Mouse (Mus musculus) embryonic facial prominence, embryonic 10.5 days (tissue): ENCODE results near the gene March1. TPM values are rescaled to one million over a fixed set of nuclear protein-coding genes. Genes with fewer than 3 reads are reported as not detected.

Source experiments
- DNase-seq: peaks from one replicate; pipeline ENCODE4 v3.0.0-alpha.2; 2017; ENCODE audit warnings: low spot score
- H3K27ac ChIP-seq: fragments of 300-500 bp; sonication (generic); replicated peaks from 2 replicates; pipeline ENCODE4 v1.5.1; 2016; ENCODE audit warnings: mild to moderate bottlenecking
- H3K27me3 ChIP-seq: fragments of 300-500 bp; sonication (generic); replicated peaks from 2 replicates; pipeline ENCODE4 v1.6.1; 2016; ENCODE audit warnings: low read depth, mild to moderate bottlenecking; ENCODE audit not compliant: poor library complexity, severe bottlenecking
- H3K36me3 ChIP-seq: fragments of 300-500 bp; sonication (generic); replicated peaks from 2 replicates; pipeline ENCODE4 v1.6.1; 2016; ENCODE audit warnings: mild to moderate bottlenecking, moderate library complexity
- H3K4me1 ChIP-seq: fragments of 300-500 bp; sonication (generic); 2 replicates; pipeline ENCODE4 v1.6.1; 2016
- H3K4me3 ChIP-seq: fragments of 300-500 bp; sonication (generic); 2 replicates; pipeline ENCODE4 v1.5.1; 2016; ENCODE audit warnings: mild to moderate bottlenecking, moderate library complexity
- H3K9me3 ChIP-seq: fragments of 300-500 bp; sonication (generic); 2 replicates; pipeline ENCODE4 v1.6.1; 2016; ENCODE audit warnings: mild to moderate bottlenecking
- WGBS: fragments of 180-500 bp; shearing (Covaris S2); methylation state at CpG from one replicate; pipeline ENCODE4 v1.1.7; 2016; 5-methylcytosine and 5-hydroxymethylcytosine counted together
- polyA plus RNA-seq: library from polyadenylated mRNA; unstranded; fragments of >200 nt; fragmentation: Nextera tagmentation; extraction: Ambion mirVana; gene quantifications from 2 replicates; pipeline ENCODE4 v1.2.1, GENCODE M21; 2016

The March1 gene
- polyA plus RNA-seq, 1 experiment from 2014 or later = 0.51 TPM

DNA sequence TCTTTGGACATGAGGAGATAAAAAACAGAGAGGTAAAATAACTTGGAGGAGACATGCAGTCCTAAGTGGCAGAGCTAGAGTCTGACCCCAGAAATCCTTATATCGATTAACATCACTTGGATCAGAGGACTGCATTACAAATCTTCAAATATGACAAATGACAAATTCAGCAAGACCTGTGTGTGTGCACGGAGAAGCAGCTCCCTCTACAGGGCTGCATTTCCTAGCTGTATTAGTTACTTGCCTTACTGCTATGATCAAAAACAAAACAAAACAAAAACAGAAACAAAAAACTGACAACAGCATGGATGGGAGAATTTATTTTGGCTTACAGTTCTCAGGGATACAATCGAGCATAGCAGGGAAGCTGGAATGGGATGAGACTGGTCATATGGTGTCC, 827.7 kb downstream of the March1 start:
- Histone ChIP-seq H3K27me3 (no peaks in the 10 kb centered on the region), H3K36me3 (no peaks in the 10 kb centered on the region), H3K4me1 (no peaks in the 10 kb centered on the region), H3K4me3 (no peak overlapping the region), H3K27ac (no peak overlapping the region), H3K9me3 (no peaks in the 10 kb centered on the region)
- 78% methylated on average over 3 of the region's 3 CpGs for WGBS
- DNase-seq = no peak

DNA sequence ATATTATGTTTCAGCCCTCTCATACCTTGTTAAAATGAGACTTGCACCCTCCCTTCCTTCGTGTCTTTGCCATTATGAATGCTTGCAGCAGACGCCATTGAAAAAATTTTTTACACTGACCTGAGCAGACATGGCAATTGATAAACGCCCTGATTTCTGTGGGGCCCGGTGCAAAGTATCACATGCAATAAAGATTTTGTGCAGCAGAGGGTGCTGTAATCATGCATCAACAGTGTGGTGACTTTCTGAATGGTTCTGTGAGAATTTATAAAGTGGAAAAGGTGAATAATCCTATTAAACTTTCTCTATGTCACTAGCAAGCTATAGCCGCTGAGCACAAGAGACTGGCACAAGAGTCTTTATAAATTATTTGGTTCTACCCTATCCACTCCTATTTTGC, 833.0 kb downstream of the March1 start:
- H3K4me3 ChIP-seq = no peak overlapping the region
- WGBS = 30% methylated on average over 5 of the region's 5 CpGs
- H3K9me3 ChIP-seq = no peaks in the 10 kb centered on the region
- H3K4me1 ChIP-seq = no peaks in the 10 kb centered on the region
- no peaks in the 10 kb centered on the region for H3K27me3 ChIP-seq
- no peak overlapping the region for H3K27ac ChIP-seq
- DNase-seq = peak; percentile 21
- no peaks in the 10 kb centered on the region for H3K36me3 ChIP-seq

DNA sequence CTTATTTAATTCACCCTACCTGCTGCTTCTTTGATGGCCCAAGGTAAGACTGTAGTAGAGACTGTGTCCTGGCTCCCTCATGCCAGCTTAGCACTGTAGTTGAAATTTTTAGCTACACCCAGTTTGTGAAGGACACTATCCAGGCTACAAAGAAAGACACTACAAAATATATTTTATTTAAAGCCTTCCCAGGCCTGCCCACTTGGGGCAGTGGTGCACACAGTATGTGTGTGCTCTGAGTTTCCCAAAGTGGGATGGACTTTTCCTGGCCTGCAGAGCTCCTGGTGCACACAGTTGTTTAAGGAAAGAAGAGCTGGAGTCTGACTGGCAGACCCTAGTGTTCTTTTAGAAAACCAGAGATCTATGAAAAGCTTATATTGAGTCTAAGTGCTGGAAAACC, 839.4 kb downstream of the March1 start:
- Histone ChIP-seq H3K9me3 (no peaks in the 10 kb centered on the region), H3K27me3 (no peaks in the 10 kb centered on the region), H3K4me1 (no peaks in the 10 kb centered on the region), H3K27ac (no peak overlapping the region), H3K36me3 (no peaks in the 10 kb centered on the region), H3K4me3 (no peak overlapping the region)
- no peak for DNase-seq

DNA sequence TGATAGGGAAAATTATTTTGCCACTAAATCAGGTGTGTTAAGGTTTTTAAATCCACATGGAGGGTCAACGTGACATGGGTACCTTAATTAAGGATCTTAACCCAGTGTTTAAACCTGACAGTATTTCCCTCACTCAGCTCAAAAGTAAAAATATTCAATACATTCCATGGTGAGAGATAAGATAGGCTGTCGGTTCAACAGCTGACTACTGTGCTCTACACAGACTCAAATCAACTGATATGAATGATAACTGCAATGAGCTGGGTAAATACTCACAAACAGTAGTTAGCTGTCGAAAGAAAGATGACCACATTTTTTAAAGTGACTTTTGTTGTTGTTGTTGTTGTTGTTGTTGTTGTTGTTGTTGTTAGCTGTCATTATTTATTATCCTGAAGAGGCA, 852.1 kb downstream of the March1 start:
- H3K4me1 ChIP-seq = no peaks in the 10 kb centered on the region
- H3K27ac ChIP-seq = no peak overlapping the region
- no peak for DNase-seq
- no peaks in the 10 kb centered on the region for H3K27me3 ChIP-seq
- no peaks in the 10 kb centered on the region for H3K9me3 ChIP-seq
- H3K4me3 ChIP-seq = no peak overlapping the region
- H3K36me3 ChIP-seq = no peaks in the 10 kb centered on the region
- WGBS = 90% methylated on average over 3 of the region's 3 CpGs

DNA sequence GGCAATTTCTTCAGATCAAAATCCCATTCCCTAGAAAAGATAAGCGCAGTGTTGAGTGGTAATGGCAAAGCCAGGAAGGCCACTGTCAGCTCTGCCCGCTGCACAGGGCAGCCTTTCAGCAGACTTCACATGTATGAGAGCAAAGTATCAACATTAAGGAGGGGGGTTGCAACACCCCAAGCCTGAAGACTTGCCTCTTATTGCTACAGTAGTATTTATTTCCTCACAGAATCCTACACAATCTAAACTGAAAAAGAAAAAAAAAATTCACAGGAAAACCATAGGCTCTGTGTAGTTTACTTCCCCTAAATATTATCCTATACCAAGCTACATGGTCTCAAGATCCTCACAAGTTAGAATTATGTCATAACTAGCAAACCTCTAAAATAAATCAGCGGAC, 859.2 kb downstream of the March1 start:
- Histone ChIP-seq H3K27ac (no peak overlapping the region), H3K36me3 (peaks cover 65% of the 10 kb centered on the region), H3K9me3 (no peaks in the 10 kb centered on the region), H3K4me3 (no peak overlapping the region), H3K4me1 (no peaks in the 10 kb centered on the region), H3K27me3 (no peaks in the 10 kb centered on the region)
- WGBS = 97% methylated on average over 3 of the region's 3 CpGs
- no peak for DNase-seq

DNA sequence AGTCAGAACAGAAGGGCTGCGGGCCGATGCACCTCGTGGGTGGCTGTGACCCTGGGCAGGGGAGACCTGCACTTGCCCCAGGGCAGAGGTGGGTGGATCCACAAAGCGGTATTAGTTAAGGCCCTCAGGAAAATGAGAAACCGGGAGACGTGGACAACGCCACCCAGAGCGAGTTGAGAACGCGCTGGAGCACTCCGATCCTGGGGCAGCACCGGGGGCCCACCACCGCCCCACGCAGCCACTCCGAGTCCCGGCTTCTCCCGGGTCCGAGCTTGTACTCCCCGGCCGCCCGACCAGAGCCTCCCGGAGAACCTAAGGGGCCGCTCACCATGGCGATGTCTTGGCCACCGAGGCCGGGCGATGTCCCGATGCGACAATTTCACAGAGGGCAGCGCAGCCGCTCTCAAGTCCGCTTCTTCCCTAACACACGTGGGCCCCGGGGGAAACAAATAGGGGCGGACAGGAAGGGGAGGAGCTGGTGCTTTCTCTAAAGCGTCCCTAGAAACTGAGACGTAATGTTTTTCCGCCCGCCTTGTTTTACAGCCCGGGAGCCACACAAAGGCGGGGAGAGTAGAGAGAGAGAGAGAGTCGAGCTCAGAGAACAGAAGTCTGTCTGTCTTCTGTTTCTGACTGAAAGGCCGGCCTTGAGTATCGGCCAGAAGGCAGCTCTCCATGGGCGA, 868.5 kb downstream of the March1 start, which contains the start of gene Tma16:
Gene Tma16, minus strand, starts transcription at position 447 of the 680 bp plus-strand sequence.
- Histone ChIP-seq H3K4me3 (peak within 1 kb of the TSS; percentile 92), H3K27ac (peak within 1 kb of the TSS; percentile 88), H3K27me3 (no peaks in the 10 kb centered on the region), H3K9me3 (no peaks in the 10 kb centered on the region), H3K36me3 (peaks cover 28% of the 10 kb centered on the region), H3K4me1 (peaks cover 6% of the 10 kb centered on the region)
- WGBS = under 1% methylated on average over 45 of the region's 45 CpGs
- DNase-seq = peak; percentile 89

DNA sequence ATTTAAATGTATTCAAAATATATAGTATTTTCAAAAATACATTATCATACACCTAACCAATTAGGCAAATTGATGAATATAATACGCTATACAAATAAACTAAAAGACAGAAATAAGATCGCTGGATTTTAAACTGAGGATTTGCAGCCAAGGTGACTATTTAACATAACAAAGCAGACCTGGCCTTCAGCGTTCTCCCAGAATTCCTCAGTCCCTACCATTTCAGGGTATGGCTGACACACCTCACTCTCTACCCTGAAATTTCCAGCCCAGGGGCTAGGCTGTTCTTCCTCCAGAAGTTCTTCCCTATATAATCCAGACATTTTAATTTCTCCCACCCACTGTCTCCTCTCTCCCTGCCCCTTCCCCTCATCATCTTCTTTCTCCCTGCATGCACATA, 870.9 kb downstream of the March1 start:
- Histone ChIP-seq H3K9me3 (no peaks in the 10 kb centered on the region), H3K27ac (no peak overlapping the region), H3K27me3 (no peaks in the 10 kb centered on the region), H3K4me3 (no peak overlapping the region), H3K36me3 (peaks cover 5% of the 10 kb centered on the region), H3K4me1 (peaks cover 6% of the 10 kb centered on the region)
- no peak for DNase-seq
- 52% methylated on average over 3 of the region's 3 CpGs for WGBS

DNA sequence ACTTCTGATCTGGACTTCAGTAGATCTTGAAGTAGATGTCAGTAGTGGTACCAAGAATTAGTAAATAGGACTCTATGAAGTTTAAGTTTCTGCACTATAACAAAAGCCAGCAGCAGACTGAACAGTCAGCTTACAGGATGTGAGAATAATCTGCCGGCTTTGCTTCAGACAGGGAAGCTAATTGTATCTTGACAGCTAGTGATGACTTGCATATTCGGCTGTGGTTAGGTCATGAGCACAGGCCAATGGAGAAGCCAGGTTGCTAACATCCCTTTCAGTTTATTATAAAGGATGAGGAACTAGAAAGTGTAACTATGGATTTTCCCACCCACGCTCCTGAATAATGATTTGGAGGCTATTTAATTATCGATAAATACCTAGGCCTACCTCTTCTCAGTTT, 872.9 kb downstream of the March1 start:
- no peak for DNase-seq
- Histone ChIP-seq H3K4me1 (no peaks in the 10 kb centered on the region), H3K27me3 (no peaks in the 10 kb centered on the region), H3K27ac (no peak overlapping the region), H3K36me3 (no peaks in the 10 kb centered on the region), H3K4me3 (no peak overlapping the region), H3K9me3 (no peaks in the 10 kb centered on the region)
- WGBS = 85% methylated on average over 4 of the region's 4 CpGs

DNA sequence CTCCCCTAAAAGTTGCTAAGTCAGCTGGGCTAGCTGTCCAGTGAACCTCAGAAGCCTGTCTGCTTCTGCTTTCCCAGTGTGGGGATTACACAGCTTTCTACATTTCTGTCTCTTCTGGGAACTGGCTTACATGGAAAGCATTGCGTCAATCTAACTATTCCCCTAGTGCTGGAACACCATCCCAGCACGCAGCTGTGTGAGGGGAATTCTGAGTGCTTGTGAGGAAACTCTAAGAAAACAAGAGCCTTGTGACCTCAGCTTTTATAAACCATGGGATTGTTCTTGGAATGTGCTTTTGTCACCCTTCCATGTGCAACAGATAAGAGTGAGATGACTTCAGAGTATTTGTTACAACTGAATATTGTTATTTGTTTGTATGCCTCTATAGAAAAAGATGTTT, 876.8 kb downstream of the March1 start:
- Histone ChIP-seq H3K27me3 (no peaks in the 10 kb centered on the region), H3K27ac (no peak overlapping the region), H3K9me3 (no peaks in the 10 kb centered on the region), H3K4me3 (no peak overlapping the region), H3K36me3 (no peaks in the 10 kb centered on the region), H3K4me1 (no peaks in the 10 kb centered on the region)
- 74% methylated on average over 2 of the region's 2 CpGs for WGBS
- no peak for DNase-seq

DNA sequence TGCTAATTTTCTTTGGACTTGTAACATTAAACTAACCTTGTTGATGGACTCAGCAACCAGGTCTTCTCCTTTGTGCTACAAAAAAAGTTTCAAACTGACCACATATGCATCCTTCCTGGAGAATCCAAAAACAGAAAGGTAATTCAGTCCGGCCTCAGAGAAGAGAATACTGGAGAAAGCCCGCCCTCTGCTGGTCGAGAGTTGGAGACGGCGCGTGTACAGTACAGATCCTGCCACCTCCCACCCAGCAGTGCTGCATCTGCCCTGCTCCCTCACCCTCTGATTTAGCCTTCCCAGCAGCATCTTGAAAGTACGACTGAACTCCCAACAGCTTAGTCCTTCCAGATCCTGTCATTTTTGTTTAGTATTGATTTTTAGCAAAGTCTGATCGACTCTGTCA, 878.0 kb downstream of the March1 start:
- H3K27me3 ChIP-seq = no peaks in the 10 kb centered on the region
- WGBS = 8% methylated on average over 8 of the region's 8 CpGs
- no peaks in the 10 kb centered on the region for H3K36me3 ChIP-seq
- DNase-seq = peak; percentile 76
- H3K4me1 ChIP-seq = no peaks in the 10 kb centered on the region
- no peak overlapping the region for H3K27ac ChIP-seq
- H3K9me3 ChIP-seq = no peaks in the 10 kb centered on the region
- H3K4me3 ChIP-seq = no peak overlapping the region

DNA sequence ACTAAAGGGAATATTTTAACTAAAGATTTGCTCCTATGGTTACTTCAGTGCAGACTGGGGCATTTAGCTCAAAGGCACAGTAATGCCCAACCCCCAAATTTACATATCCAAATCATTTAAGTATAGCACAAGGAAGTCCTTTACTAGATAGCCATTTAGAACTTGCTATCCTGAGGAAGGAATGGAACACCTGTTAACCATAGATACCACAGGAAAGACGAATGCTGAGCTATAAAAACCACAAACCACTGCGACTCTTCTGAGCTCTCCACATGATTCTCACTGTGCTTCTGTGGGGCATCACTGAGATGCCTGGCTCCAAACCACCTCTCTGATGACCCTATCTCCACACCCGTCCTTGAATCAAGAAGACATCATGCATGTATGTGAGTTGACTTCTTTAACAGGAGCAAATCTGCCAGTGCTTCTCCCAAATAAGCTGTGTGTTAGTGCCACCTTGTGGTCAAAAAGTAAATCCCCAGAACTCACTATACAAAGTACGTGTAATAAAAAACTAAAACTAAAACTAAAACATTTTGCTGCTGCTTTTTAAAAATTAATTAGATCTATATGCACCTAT, 879.4 kb downstream of the March1 start:
- no peaks in the 10 kb centered on the region for H3K9me3 ChIP-seq
- no peaks in the 10 kb centered on the region for H3K27me3 ChIP-seq
- no peak overlapping the region for H3K27ac ChIP-seq
- no peaks in the 10 kb centered on the region for H3K36me3 ChIP-seq
- H3K4me3 ChIP-seq = no peak overlapping the region
- peak; percentile 17 for DNase-seq
- H3K4me1 ChIP-seq = no peaks in the 10 kb centered on the region
- WGBS = 45% methylated on average over 4 of the region's 4 CpGs

DNA sequence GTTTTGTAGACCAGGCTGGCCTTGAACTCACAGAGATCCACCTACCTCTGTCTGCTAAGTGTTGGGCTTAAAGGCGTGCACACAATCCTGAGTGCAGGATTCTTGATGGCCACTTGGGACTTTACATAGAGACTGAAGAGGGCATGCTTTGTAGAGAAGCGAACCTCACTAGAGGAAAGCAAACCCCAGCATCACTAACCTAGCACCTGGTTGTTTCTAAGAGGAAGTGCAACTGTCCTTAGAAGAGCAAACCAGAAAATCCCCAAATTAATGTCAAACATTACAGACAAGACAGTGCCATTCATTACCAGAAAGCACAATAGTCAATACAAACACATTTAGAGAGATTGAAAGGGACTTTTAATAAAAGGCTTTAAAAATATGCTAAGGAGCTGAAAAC, 885.7 kb downstream of the March1 start:
- 80% methylated on average over 2 of the region's 2 CpGs for WGBS
- no peak overlapping the region for H3K4me3 ChIP-seq
- no peaks in the 10 kb centered on the region for H3K9me3 ChIP-seq
- no peak overlapping the region for H3K27ac ChIP-seq
- no peaks in the 10 kb centered on the region for H3K4me1 ChIP-seq
- no peak for DNase-seq
- no peaks in the 10 kb centered on the region for H3K27me3 ChIP-seq
- H3K36me3 ChIP-seq = no peaks in the 10 kb centered on the region

DNA sequence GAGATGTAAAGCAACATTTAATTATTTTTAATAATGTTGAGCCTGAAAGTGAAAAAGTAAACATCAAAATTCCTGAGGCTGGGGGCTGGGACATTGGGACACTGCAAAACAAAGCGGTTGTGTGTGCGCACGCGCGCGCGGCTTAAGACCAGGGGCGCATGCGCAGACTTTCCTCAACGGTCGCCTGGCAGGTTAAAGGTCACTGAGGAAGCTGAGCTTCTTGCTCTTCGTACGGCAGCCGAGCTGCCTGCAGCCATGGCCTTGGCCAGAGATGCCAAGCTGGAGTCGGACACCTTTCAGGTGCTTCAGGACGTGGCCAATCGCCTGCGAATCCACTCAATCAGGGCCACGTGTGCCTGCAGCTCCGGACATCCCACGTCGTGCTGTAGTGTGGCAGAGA, 893.8 kb downstream of the March1 start, which contains the start of gene Tktl2:
Gene Tktl2, plus strand, starts transcription at position 220 of the 400 bp plus-strand sequence.
- H3K9me3 ChIP-seq = no peaks in the 10 kb centered on the region
- H3K4me3 ChIP-seq = no peak within 1 kb of the TSS
- no peaks in the 10 kb centered on the region for H3K36me3 ChIP-seq
- no peak within 1 kb of the TSS for H3K27ac ChIP-seq
- WGBS = 90% methylated on average over 22 of the region's 22 CpGs
- H3K4me1 ChIP-seq = no peaks in the 10 kb centered on the region
- no peaks in the 10 kb centered on the region for H3K27me3 ChIP-seq
- DNase-seq = no peak
